Mouse (Mus musculus): ENCODE results near the gene Sept3.

DNA sequence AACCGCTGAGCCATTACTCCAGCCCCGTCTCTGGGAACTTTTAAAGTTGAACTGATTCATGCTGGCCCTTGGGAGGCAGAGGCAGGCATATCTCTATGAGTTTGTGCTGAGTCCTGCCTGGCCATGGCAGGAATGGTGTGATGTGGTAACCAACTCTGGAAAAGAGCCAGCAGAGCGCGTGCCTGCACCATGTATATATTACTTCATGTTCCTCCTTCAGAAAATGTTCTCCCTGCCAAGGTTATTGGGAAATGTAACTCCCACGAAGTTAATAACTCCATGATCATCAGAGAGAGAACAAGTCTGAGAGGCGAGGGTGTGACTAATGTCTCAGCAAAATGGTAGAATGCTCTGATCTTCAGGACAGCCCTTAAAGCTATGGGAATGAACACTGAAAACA is 43.1 kb downstream of the Sept3 start:
- TF ChIP-seq CTCF (IDR thresholded peaks at IDR 0.05; ENCODE audit: control insufficient read depth, insufficient read depth, low read length), result no peak
- no peak for TF ChIP-seq POLR2A (IDR thresholded peaks at IDR 0.05; ENCODE audit: borderline replicate concordance, control insufficient read depth, low read depth, low read length)
